Mouse (Mus musculus) neural tube, embryonic 12.5 days (tissue): ENCODE data around the gene Gm49354. TPM values are rescaled to one million over a fixed set of nuclear protein-coding genes. Genes with fewer than 3 reads are reported as not detected.

ENCODE experiments used
- ATAC-seq: fragments of 200-750 bp; cut with Nextera tagmentation; 2 replicates; pipeline ENCODE4 v1.8.0; 2017; ENCODE audit warnings: low read depth, mild to moderate bottlenecking, moderate TSS enrichment, moderate library complexity; ENCODE audit not compliant: low FRiP score
- H3K27ac ChIP-seq: fragments of 300-500 bp; sonication (generic); 2 replicates; pipeline ENCODE4 v1.5.1; 2016
- H3K27me3 ChIP-seq: fragments of 300-500 bp; sonication (generic); replicated peaks from 2 replicates; pipeline ENCODE4 v1.6.1; 2016; ENCODE audit warnings: mild to moderate bottlenecking
- H3K36me3 ChIP-seq: fragments of 300-500 bp; sonication (generic); 2 replicates; pipeline ENCODE4 v1.6.1; 2016; ENCODE audit warnings: mild to moderate bottlenecking
- H3K4me1 ChIP-seq: fragments of 300-500 bp; sonication (generic); 2 replicates; pipeline ENCODE4 v1.6.1; 2016
- H3K4me2 ChIP-seq: fragments of 300-500 bp; sonication (generic); replicated peaks from 2 replicates; pipeline ENCODE4 v1.6.1; 2016; ENCODE audit warnings: mild to moderate bottlenecking
- H3K4me3 ChIP-seq: fragments of 300-500 bp; sonication (generic); 2 replicates; pipeline ENCODE4 v1.5.1; 2016
- H3K9ac ChIP-seq: fragments of 300-500 bp; sonication (generic); 2 replicates; pipeline ENCODE4 v1.6.1; 2016; ENCODE audit warnings: mild to moderate bottlenecking
- H3K9me3 ChIP-seq: fragments of 300-500 bp; sonication (generic); 2 replicates; pipeline ENCODE4 v1.6.1; 2016; ENCODE audit warnings: mild to moderate bottlenecking
- WGBS: fragments of 180-500 bp; shearing (Covaris S2); methylation state at CpG from one replicate; pipeline ENCODE4 v1.1.7; 2016; 5-methylcytosine and 5-hydroxymethylcytosine counted together
- polyA plus RNA-seq: library from polyadenylated mRNA; unstranded; fragments of >200 nt; fragmentation: Nextera tagmentation; extraction: Ambion mirVana; gene quantifications from 2 replicates; pipeline ENCODE4 v1.2.1, GENCODE M21; 2016

Gm49354 gene
- not detected in 2 replicates for polyA plus RNA-seq

GRCm38 (mm10) chr13:59782145-59782544 is at the start of gene Gm49354:
TSS of gene Gm49354 (minus strand) at chr13:59782245.
- H3K9me3 ChIP-seq: no peaks in the 10 kb centered on the region
- H3K4me1 ChIP-seq: no peaks in the 10 kb centered on the region
- H3K27ac ChIP-seq: no peak within 1 kb of the TSS
- no peak for ATAC-seq
- H3K36me3 ChIP-seq: peaks cover 96% of the 10 kb centered on the region
- no peak within 1 kb of the TSS for H3K9ac ChIP-seq
- 95% methylated on average over 7 of the region's 7 CpGs for WGBS
- H3K4me2 ChIP-seq: no peak within 1 kb of the TSS
- H3K27me3 ChIP-seq: no peaks in the 10 kb centered on the region
- H3K4me3 ChIP-seq: no peak within 1 kb of the TSS

- peaks cover 10% of the 10 kb centered on the region for H3K4me1 ChIP-seq
- no peak overlapping the region for H3K4me2 ChIP-seq
- H3K9ac ChIP-seq: no peak overlapping the region
- no peaks in the 10 kb centered on the region for H3K9me3 ChIP-seq
- no peak overlapping the region for H3K4me3 ChIP-seq
- H3K27me3 ChIP-seq: no peaks in the 10 kb centered on the region
- ATAC-seq: no peak
- peaks cover 4% of the 10 kb centered on the region; the same call in 1 of the 2 replicates for H3K36me3 ChIP-seq
- no peak overlapping the region for H3K27ac ChIP-seq
Measured at GRCm38 (mm10) chr13:59825966-59826365, 43.9 kb upstream of the Gm49354 start.

- peak; percentile 97 for ATAC-seq
- Histone ChIP-seq H3K27ac (peak within 1 kb of the TSS; percentile 66), H3K27me3 (no peaks in the 10 kb centered on the region), H3K4me1 (peaks cover 32% of the 10 kb centered on the region), H3K36me3 (peaks cover 6% of the 10 kb centered on the region; the same call in 1 of the 2 replicates), H3K9ac (peak within 1 kb of the TSS; percentile 91), H3K9me3 (no peaks in the 10 kb centered on the region), H3K4me3 (peak within 1 kb of the TSS; percentile 90), H3K4me2 (peak within 1 kb of the TSS; percentile 71)
- under 1% methylated on average over 99 of the region's 100 CpGs for WGBS
Measured at GRCm38 (mm10) chr13:59822507-59823462, 40.7 kb upstream of the Gm49354 start, which contains the start of gene Tut7. TSS of gene Tut7 (minus strand) at chr13:59823147.

- WGBS: 82% methylated on average over 3 of the region's 3 CpGs
- Histone ChIP-seq H3K4me1 (peaks cover 32% of the 10 kb centered on the region), H3K4me3 (no peak overlapping the region), H3K4me2 (peak overlapping the region; percentile 71), H3K27ac (no peak overlapping the region), H3K9ac (no peak overlapping the region), H3K9me3 (no peaks in the 10 kb centered on the region), H3K27me3 (no peaks in the 10 kb centered on the region), H3K36me3 (peaks cover 16% of the 10 kb centered on the region; the same call in 1 of the 2 replicates)
- ATAC-seq: no peak
Measured at GRCm38 (mm10) chr13:59820836-59821235, 38.8 kb upstream of the Gm49354 start.

GRCm38 (mm10) chr13:59820114-59820513 is 38.1 kb upstream of the Gm49354 start:
- no peak overlapping the region; the same call in 1 of the 2 replicates for H3K9ac ChIP-seq
- WGBS: 76% methylated on average over 4 of the region's 4 CpGs
- H3K36me3 ChIP-seq: peaks cover 23% of the 10 kb centered on the region
- ATAC-seq: no peak
- H3K27ac ChIP-seq: no peak overlapping the region
- H3K4me1 ChIP-seq: peaks cover 32% of the 10 kb centered on the region
- H3K4me3 ChIP-seq: no peak overlapping the region
- no peaks in the 10 kb centered on the region for H3K27me3 ChIP-seq
- no peaks in the 10 kb centered on the region for H3K9me3 ChIP-seq
- H3K4me2 ChIP-seq: peak overlapping the region; percentile 71

- peaks cover 45% of the 10 kb centered on the region for H3K36me3 ChIP-seq
- 93% methylated on average over 4 of the region's 4 CpGs for WGBS
- no peaks in the 10 kb centered on the region for H3K27me3 ChIP-seq
- no peak overlapping the region for H3K27ac ChIP-seq
- H3K4me2 ChIP-seq: no peak overlapping the region
- H3K9me3 ChIP-seq: no peaks in the 10 kb centered on the region
- no peak overlapping the region for H3K4me3 ChIP-seq
- H3K4me1 ChIP-seq: peaks cover 32% of the 10 kb centered on the region
- no peak overlapping the region for H3K9ac ChIP-seq
- no peak for ATAC-seq
Measured at GRCm38 (mm10) chr13:59817352-59817751, 35.3 kb upstream of the Gm49354 start.

GRCm38 (mm10) chr13:59814109-59814591 is 32.1 kb upstream of the Gm49354 start:
- Histone ChIP-seq H3K4me3 (no peak overlapping the region), H3K36me3 (peaks cover 64% of the 10 kb centered on the region), H3K27ac (no peak overlapping the region), H3K27me3 (no peaks in the 10 kb centered on the region), H3K9me3 (no peaks in the 10 kb centered on the region), H3K4me1 (peaks cover 9% of the 10 kb centered on the region; the same call in 1 of the 2 replicates), H3K9ac (no peak overlapping the region), H3K4me2 (no peak overlapping the region)
- ATAC-seq: no peak
- 82% methylated on average over 6 of the region's 6 CpGs for WGBS

- peaks cover 82% of the 10 kb centered on the region for H3K36me3 ChIP-seq
- no peaks in the 10 kb centered on the region for H3K9me3 ChIP-seq
- H3K27me3 ChIP-seq: no peaks in the 10 kb centered on the region
- H3K4me2 ChIP-seq: no peak overlapping the region
- no peak overlapping the region for H3K9ac ChIP-seq
- H3K27ac ChIP-seq: no peak overlapping the region
- no peaks in the 10 kb centered on the region for H3K4me1 ChIP-seq
- no peak overlapping the region for H3K4me3 ChIP-seq
- WGBS: 96% methylated on average over 3 of the region's 3 CpGs
- no peak for ATAC-seq
Measured at GRCm38 (mm10) chr13:59811581-59811980, 29.5 kb upstream of the Gm49354 start.

GRCm38 (mm10) chr13:59801000-59801399 is 19.0 kb upstream of the Gm49354 start:
- peaks cover 97% of the 10 kb centered on the region for H3K36me3 ChIP-seq
- no peak for ATAC-seq
- H3K27ac ChIP-seq: no peak overlapping the region
- H3K4me3 ChIP-seq: no peak overlapping the region
- H3K9me3 ChIP-seq: no peaks in the 10 kb centered on the region
- no peak overlapping the region for H3K9ac ChIP-seq
- no peaks in the 10 kb centered on the region for H3K27me3 ChIP-seq
- WGBS: 92% methylated on average over 6 of the region's 6 CpGs
- no peaks in the 10 kb centered on the region for H3K4me1 ChIP-seq
- no peak overlapping the region for H3K4me2 ChIP-seq

GRCm38 (mm10) chr13:59800077-59800476 is 18.0 kb upstream of the Gm49354 start:
- Histone ChIP-seq H3K4me1 (no peaks in the 10 kb centered on the region), H3K4me3 (no peak overlapping the region), H3K9ac (no peak overlapping the region), H3K9me3 (no peaks in the 10 kb centered on the region), H3K36me3 (peaks cover 97% of the 10 kb centered on the region), H3K27ac (no peak overlapping the region), H3K27me3 (no peaks in the 10 kb centered on the region), H3K4me2 (no peak overlapping the region)
- WGBS: 96% methylated on average over 2 of the region's 2 CpGs
- ATAC-seq: no peak

GRCm38 (mm10) chr13:59798306-59798705 is 16.3 kb upstream of the Gm49354 start:
- ATAC-seq: no peak
- Histone ChIP-seq H3K36me3 (peaks cover 97% of the 10 kb centered on the region), H3K27me3 (no peaks in the 10 kb centered on the region), H3K27ac (no peak overlapping the region), H3K9me3 (no peaks in the 10 kb centered on the region), H3K9ac (no peak overlapping the region), H3K4me3 (no peak overlapping the region), H3K4me1 (no peaks in the 10 kb centered on the region), H3K4me2 (no peak overlapping the region)
- WGBS: 94% methylated on average over 1 of the region's 1 CpGs

GRCm38 (mm10) chr13:59796466-59796848 is 14.4 kb upstream of the Gm49354 start:
- H3K4me3 ChIP-seq: no peak overlapping the region
- no peak overlapping the region for H3K4me2 ChIP-seq
- H3K27ac ChIP-seq: no peak overlapping the region
- no peak for ATAC-seq
- no peaks in the 10 kb centered on the region for H3K4me1 ChIP-seq
- H3K27me3 ChIP-seq: no peaks in the 10 kb centered on the region
- peaks cover 96% of the 10 kb centered on the region for H3K36me3 ChIP-seq
- WGBS: 96% methylated on average over 9 of the region's 9 CpGs
- H3K9me3 ChIP-seq: no peaks in the 10 kb centered on the region
- no peak overlapping the region for H3K9ac ChIP-seq
